In the genomic region with DNA sequence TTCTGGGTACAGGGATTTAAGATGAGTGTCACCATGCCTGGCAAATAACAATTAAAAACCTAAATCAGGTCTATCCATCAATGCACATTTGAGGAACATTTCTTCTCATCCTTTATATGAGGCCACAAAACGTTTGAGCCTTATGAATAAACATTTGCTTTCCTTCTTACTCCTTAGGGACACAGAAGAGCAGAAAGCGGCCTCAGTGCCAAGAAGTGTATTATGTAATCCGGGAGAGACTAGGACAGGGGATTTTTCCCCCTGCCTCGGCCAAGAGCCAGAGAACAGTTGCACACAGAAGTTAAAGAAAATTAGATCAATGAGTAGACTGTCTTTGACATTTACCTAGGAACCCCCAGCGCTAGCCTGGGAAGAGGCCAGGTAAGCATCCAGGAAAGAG, we compare ENCODE assay signal across 11 mouse cellular contexts.
"Had no signal": no experiment of that assay in that cellular context is flagged by ENCODE, and none has a peak within 500 bp of the region (broad histone marks: within the 10 kb centered on the region; RNA-seq: fewer than 3 reads in every experiment).

No protein-coding gene starts in this region.

- DNase-seq: kidney, adult 2 months; layer of hippocampus, adult 9-11 months; lung, embryonic 14.5 days; lung, postnatal 14 days; right cerebral cortex, postnatal 14 days; thymus, adult 2 months; thymus, postnatal 25 days had no signal

- ATAC-seq: midbrain, embryonic 13.5 days had no signal

- H3K4me1 ChIP-seq: limb, embryonic 10.5 days; liver, embryonic 15.5 days; midbrain, embryonic 13.5 days; stomach, embryonic 15.5 days had no signal

- H3K4me3 ChIP-seq: limb, embryonic 10.5 days; liver, embryonic 15.5 days; midbrain, embryonic 13.5 days; stomach, embryonic 15.5 days had no signal

- H3K27ac ChIP-seq: limb, embryonic 10.5 days; liver, embryonic 15.5 days; midbrain, embryonic 13.5 days; stomach, embryonic 15.5 days had no signal
